16 mouse cellular contexts compared by ENCODE assay signal in the genomic region with DNA sequence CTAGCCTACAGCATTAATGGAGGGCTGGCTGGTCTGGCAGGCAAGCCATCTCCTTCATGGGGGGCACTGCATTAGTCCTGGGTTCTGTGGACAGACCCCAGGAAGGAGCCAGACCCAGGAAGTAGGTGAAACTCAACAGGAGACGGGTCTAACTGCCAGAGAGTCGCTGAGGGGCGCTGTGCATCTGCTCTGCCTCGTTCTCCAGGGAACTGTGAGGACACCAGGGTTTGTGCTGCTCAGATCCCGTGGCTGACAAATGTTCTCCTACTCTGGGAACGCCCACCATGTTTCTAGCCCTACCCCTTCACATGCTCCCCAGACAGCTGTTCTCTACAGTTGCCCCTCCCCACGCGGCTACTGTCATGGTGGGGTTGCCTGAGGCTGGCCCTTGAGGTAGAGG.
"Had no signal": no experiment of that assay in that cellular context is flagged by ENCODE, and none has a peak within 500 bp of the region (broad histone marks: within the 10 kb centered on the region; RNA-seq: fewer than 3 reads in every experiment).

No protein-coding gene starts in this region.

- H3K4me1 ChIP-seq: liver, embryonic 15.5 days had no signal

- H3K9me3 ChIP-seq: liver, embryonic 15.5 days had no signal

- DNase-seq: kidney, adult 11 months; kidney, adult 9 months; kidney, postnatal 36 days; layer of hippocampus, postnatal 36 days; lung, adult 2 months; lung, postnatal 36 days; right cerebral cortex, adult 18-20 months; right cerebral cortex, postnatal 25 days; thymus, adult 18-20 months; thymus, postnatal 14 days had no signal

- H3K36me3 ChIP-seq: liver, embryonic 15.5 days; neural tube, embryonic 13.5 days had no signal

- H3K9ac ChIP-seq: liver, embryonic 15.5 days; neural tube, embryonic 13.5 days had no signal

- H3K4me3 ChIP-seq: liver, embryonic 15.5 days; neural tube, embryonic 13.5 days had no signal

- H3K27ac ChIP-seq: hindbrain, postnatal 0 days; kidney, postnatal 0 days; liver, embryonic 15.5 days; neural tube, embryonic 13.5 days had no signal

- H3K27me3 ChIP-seq: liver, embryonic 15.5 days had no signal

- H3K4me2 ChIP-seq: liver, embryonic 11.5 days; liver, embryonic 15.5 days; neural tube, embryonic 13.5 days had no signal

- ATAC-seq: hindbrain, postnatal 0 days; lung, postnatal 0 days had no signal
